Mouse (Mus musculus): ENCODE results near the gene Thada. TPM values are rescaled to one million over a fixed set of nuclear protein-coding genes. Genes with fewer than 3 reads are reported as not detected.

Thada gene
- polyA plus RNA-seq, 1 experiment: 9.4 TPM

DNA sequence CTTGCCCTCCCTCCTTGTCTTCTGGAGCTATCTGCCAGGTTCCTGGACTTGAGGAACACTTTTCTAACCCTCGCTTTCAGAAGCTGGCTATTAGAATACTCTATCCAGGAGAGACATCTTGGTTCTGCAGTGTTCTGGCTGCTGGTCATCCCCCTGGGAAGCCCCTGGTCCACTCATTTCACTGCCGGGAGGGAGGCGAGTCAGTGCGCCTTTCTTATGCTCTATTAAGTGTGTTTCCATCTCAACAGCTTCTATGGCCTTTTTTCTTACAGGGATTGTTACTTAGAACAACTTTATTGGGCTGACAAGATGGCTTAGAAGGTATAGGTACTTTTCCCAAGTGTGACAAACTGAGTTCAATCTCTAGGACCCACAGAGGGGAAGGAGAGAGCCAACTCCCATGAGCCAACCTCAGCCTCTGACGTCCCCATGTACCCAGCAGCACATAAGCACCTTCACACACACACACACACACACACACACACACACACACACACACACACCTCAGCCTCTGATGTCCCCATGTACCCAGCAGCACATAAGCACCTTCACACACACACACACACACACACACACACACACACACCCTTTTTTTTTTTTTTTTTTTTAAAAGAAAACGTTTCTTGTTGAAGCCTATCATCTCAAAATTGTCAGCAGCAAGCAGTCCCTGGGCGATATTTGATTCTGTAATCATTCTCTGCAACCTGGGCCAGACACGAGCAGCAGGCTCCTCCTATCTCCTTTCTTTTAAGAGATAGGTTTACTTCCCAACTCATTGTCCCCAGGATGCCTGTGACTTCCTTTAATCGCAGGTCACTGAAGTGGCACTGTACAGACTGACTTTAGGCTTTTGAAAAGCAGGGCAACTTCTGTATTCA is 113.9 kb downstream of the Thada start:
- TF ChIP-seq CTCF (conservative IDR thresholded peaks at IDR 0.05; ENCODE audit: insufficient read depth, insufficient read length, low read depth, low read length) (no peak), POLR2A (IDR thresholded peaks at IDR 0.05; ENCODE audit: low read depth, low read length) (no peak)
- no peaks in the 10 kb centered on the region for H3K4me1 ChIP-seq (ENCODE audit: control insufficient read depth, insufficient read depth, low read length)
- H3K36me3 ChIP-seq (ENCODE audit: control insufficient read depth, insufficient read depth, low read length): no peaks in the 10 kb centered on the region
- no peaks in the 10 kb centered on the region for H3K27me3 ChIP-seq (replicated peaks; ENCODE audit: control insufficient read depth, insufficient read depth, low read length)
- no peak overlapping the region for H3K4me3 ChIP-seq (ENCODE audit: insufficient read depth, low read depth, low read length)
- WGBS: 72% methylated on average over 9 of the region's 9 CpGs
- no peak for DNase-seq
- no peak overlapping the region for H3K27ac ChIP-seq (ENCODE audit: insufficient read depth, low read depth, low read length)

DNA sequence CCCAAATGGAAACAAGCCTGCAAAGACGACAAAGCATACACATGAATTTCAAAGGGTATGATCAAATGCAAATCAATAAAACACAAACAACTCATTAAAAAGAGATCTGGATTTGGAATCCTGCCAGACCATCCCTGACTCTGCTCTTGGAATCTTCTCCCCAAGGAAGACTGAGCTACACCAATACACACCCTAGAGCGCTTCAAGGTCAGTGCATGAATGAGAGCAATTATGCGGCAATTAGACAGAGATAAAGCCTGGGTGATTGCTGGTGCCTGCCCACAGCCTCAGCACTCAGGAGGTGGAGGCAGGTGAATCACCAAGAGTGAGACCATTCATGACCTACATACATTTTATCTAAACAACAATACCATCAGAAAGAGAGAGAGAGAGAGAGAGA is 114.7 kb downstream of the Thada start:
- no peak for DNase-seq
- no peaks in the 10 kb centered on the region for H3K4me1 ChIP-seq (ENCODE audit: control insufficient read depth, insufficient read depth, low read length)
- no peak overlapping the region for H3K4me3 ChIP-seq (ENCODE audit: insufficient read depth, low read depth, low read length)
- WGBS: 81% methylated on average over 3 of the region's 3 CpGs
- H3K27me3 ChIP-seq (replicated peaks; ENCODE audit: control insufficient read depth, insufficient read depth, low read length): no peaks in the 10 kb centered on the region
- 0 out of 2 replicates have a peak, but pooled peaks cover under 1% of the 10 kb centered on the region for H3K36me3 ChIP-seq (ENCODE audit: control insufficient read depth, insufficient read depth, low read length)
- no peak overlapping the region for H3K27ac ChIP-seq (ENCODE audit: insufficient read depth, low read depth, low read length)
- no peak for TF ChIP-seq CTCF (conservative IDR thresholded peaks at IDR 0.05; ENCODE audit: insufficient read depth, insufficient read length, low read depth, low read length)
- TF ChIP-seq POLR2A (IDR thresholded peaks at IDR 0.05; ENCODE audit: low read depth, low read length): no peak

DNA sequence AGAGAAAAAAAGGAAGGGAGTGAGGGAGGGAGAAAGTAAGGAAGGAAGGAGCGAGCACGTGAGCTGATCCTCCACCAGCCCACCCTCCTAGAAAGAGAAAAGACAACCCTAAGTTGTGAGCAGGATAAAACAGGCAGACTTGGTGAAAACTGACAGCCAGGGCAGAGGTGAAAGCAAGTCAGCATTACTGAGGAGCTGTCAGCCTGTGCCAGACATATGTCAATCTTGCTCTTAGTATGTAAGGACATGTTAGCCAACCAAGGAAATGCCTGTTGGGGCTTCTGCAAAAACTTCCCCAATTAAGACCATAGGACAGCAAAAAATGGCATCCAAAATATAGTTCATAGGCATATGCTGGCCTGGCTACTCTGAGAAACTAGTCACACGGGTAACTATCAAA is 117.1 kb downstream of the Thada start:
- no peak for TF ChIP-seq CTCF (conservative IDR thresholded peaks at IDR 0.05; ENCODE audit: insufficient read depth, insufficient read length, low read depth, low read length)
- TF ChIP-seq POLR2A (IDR thresholded peaks at IDR 0.05; ENCODE audit: low read depth, low read length): no peak
- H3K4me3 ChIP-seq (ENCODE audit: insufficient read depth, low read depth, low read length): no peak overlapping the region
- WGBS: 95% methylated on average over 3 of the region's 3 CpGs
- H3K4me1 ChIP-seq (ENCODE audit: control insufficient read depth, insufficient read depth, low read length): no peaks in the 10 kb centered on the region
- H3K27me3 ChIP-seq (replicated peaks; ENCODE audit: control insufficient read depth, insufficient read depth, low read length): no peaks in the 10 kb centered on the region
- H3K36me3 ChIP-seq (ENCODE audit: control insufficient read depth, insufficient read depth, low read length): 0 out of 2 replicates have a peak, but pooled peaks cover 2% of the 10 kb centered on the region
- DNase-seq: no peak
- no peak overlapping the region for H3K27ac ChIP-seq (ENCODE audit: insufficient read depth, low read depth, low read length)

DNA sequence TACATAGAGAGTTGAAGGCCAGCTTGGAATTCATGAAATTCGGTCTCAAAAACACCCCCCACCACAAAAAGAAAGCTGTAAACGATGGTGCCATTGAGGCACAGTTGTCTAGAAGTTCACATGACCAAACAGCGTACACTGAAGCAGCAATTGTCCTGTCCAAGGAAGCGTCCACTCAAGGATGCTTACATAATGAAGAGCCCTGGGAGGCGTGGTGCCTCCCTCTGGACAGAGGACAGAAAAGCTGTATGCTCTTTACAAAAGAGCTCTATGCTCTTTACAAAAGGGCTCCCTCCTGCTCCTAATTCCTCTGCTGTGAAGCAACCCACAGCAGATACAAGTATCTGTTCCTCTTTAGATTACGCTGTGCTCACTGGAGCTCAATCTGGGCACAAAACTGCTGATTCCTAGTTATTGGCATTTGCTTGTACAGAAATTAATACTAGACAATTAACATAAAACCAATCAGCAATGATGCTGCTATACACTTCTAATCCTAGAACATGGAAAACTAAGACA is 123.6 kb downstream of the Thada start:
- Histone ChIP-seq H3K4me3 (ENCODE audit: insufficient read depth, low read depth, low read length) (no peak overlapping the region), H3K27ac (ENCODE audit: insufficient read depth, low read depth, low read length) (no peak overlapping the region), H3K4me1 (ENCODE audit: control insufficient read depth, insufficient read depth, low read length) (no peaks in the 10 kb centered on the region), H3K27me3 (replicated peaks; ENCODE audit: control insufficient read depth, insufficient read depth, low read length) (no peaks in the 10 kb centered on the region), H3K36me3 (ENCODE audit: control insufficient read depth, insufficient read depth, low read length) (0 out of 2 replicates have a peak, but pooled peaks cover 2% of the 10 kb centered on the region)
- TF ChIP-seq CTCF (conservative IDR thresholded peaks at IDR 0.05; ENCODE audit: insufficient read depth, insufficient read length, low read depth, low read length) (no peak), POLR2A (IDR thresholded peaks at IDR 0.05; ENCODE audit: low read depth, low read length) (no peak)
- 92% methylated on average over 6 of the region's 6 CpGs for WGBS
- DNase-seq: no peak

DNA sequence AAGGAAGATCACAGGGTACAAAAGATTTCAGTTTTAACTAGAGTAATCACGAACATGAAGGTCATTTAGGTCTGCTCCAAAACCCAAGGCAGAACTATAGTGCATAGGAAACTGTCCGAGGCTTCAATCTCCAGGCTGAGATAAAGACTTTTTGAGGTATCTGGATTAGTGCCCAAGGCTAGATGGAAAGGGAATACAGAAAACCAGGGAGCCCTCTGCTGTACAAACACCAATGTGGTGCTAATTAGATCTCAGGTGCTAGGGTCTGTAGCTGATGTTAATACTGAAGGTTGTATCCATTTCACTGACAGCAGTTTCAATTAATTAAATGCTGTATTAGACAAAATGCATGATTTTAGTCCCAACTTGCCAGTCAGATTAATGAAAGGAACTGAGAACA is 124.3 kb downstream of the Thada start:
- no peak overlapping the region for H3K27ac ChIP-seq (ENCODE audit: insufficient read depth, low read depth, low read length)
- 83% methylated on average over 2 of the region's 2 CpGs for WGBS
- H3K4me3 ChIP-seq (ENCODE audit: insufficient read depth, low read depth, low read length): no peak overlapping the region
- H3K36me3 ChIP-seq (ENCODE audit: control insufficient read depth, insufficient read depth, low read length): 0 out of 2 replicates have a peak, but pooled peaks cover 2% of the 10 kb centered on the region
- H3K27me3 ChIP-seq (replicated peaks; ENCODE audit: control insufficient read depth, insufficient read depth, low read length): no peaks in the 10 kb centered on the region
- no peaks in the 10 kb centered on the region for H3K4me1 ChIP-seq (ENCODE audit: control insufficient read depth, insufficient read depth, low read length)
- no peak for DNase-seq
- TF ChIP-seq CTCF (conservative IDR thresholded peaks at IDR 0.05; ENCODE audit: insufficient read depth, insufficient read length, low read depth, low read length) (no peak), POLR2A (IDR thresholded peaks at IDR 0.05; ENCODE audit: low read depth, low read length) (no peak)

DNA sequence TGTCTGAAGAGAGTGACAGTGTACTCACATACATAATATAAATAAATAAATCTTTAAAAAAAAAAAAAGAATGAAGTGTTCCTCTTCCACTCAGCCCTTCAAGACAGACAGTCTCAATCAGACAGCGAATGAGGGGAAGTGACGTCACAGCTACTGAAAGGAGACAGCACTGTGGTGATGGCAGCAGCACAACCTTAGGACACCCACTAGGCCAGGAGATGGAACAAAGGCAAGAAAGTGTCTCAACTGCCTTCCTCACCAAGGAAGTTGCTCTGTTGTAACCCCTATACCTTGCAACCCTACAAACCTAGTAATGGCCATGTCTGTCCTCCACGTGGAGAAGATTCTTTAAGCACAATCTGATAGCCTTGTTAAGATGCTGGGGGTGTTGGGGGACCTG is 125.4 kb downstream of the Thada start:
- 97% methylated on average over 3 of the region's 3 CpGs for WGBS
- DNase-seq: no peak
- TF ChIP-seq CTCF (conservative IDR thresholded peaks at IDR 0.05; ENCODE audit: insufficient read depth, insufficient read length, low read depth, low read length): no peak
- TF ChIP-seq POLR2A (IDR thresholded peaks at IDR 0.05; ENCODE audit: low read depth, low read length): no peak
- H3K27ac ChIP-seq (ENCODE audit: insufficient read depth, low read depth, low read length): no peak overlapping the region
- no peaks in the 10 kb centered on the region for H3K4me1 ChIP-seq (ENCODE audit: control insufficient read depth, insufficient read depth, low read length)
- no peak overlapping the region for H3K4me3 ChIP-seq (ENCODE audit: insufficient read depth, low read depth, low read length)
- no peaks in the 10 kb centered on the region for H3K27me3 ChIP-seq (replicated peaks; ENCODE audit: control insufficient read depth, insufficient read depth, low read length)
- H3K36me3 ChIP-seq (ENCODE audit: control insufficient read depth, insufficient read depth, low read length): no peaks in the 10 kb centered on the region

DNA sequence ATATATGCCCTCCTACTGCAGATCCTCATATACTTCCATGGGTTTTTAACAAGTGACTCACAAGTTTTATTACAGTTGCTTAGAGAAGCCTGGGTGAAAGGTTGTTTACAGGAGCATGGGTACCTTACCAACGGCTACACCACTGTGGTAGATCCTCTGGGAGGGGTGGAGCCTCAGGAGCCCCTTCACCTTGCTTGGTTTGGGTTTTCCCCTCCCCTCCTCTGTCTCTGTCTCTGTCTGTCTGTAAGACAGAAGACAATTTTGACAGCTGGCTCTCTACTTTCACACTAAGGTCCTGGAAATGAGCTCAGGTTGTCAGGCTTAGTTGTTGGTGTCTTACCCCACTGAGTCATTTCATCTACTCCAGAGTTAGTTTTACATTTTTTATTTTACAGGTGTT is 130.0 kb downstream of the Thada start:
- Histone ChIP-seq H3K36me3 (ENCODE audit: control insufficient read depth, insufficient read depth, low read length) (no peaks in the 10 kb centered on the region; the same call in 1 of the 2 replicates), H3K4me1 (ENCODE audit: control insufficient read depth, insufficient read depth, low read length) (no peaks in the 10 kb centered on the region), H3K27me3 (replicated peaks; ENCODE audit: control insufficient read depth, insufficient read depth, low read length) (no peaks in the 10 kb centered on the region), H3K4me3 (ENCODE audit: insufficient read depth, low read depth, low read length) (no peak overlapping the region), H3K27ac (ENCODE audit: insufficient read depth, low read depth, low read length) (no peak overlapping the region)
- WGBS: 50% methylated on average over 1 of the region's 1 CpGs
- TF ChIP-seq CTCF (conservative IDR thresholded peaks at IDR 0.05; ENCODE audit: insufficient read depth, insufficient read length, low read depth, low read length): no peak
- no peak for TF ChIP-seq POLR2A (IDR thresholded peaks at IDR 0.05; ENCODE audit: low read depth, low read length)
- no peak for DNase-seq
